ENCODE assay signal across 16 mouse cellular contexts in the genomic region with DNA sequence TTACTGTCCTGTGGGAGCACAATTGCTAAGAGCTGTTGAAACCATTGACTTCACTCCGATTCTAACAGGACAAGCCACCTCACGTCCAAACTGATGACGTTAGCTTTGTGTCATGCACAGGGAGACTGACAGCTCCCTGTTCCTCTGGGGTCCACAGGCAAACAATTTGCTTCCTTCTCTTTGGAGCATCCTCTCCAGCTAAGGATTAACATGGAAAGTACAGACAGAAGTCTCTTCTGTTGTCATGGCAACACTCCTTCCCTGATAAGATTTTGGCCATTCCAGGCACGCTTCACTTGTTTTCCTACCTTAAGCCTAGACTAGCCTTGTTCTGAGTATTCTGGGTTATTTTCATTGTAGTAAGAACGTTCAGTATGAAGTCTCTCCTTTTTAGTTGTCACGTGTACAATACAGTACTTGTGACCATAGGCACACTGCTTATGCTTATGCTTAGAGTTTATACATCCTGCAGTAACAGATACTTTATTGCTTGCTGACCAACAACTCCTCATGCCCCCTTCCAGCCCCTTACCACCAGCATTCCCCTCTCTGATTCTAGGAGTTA. TPM values are rescaled to one million over a fixed set of nuclear protein-coding genes. Genes with fewer than 3 reads are reported as not detected.
DNase-seq lines count a peak whose midpoint lies in the region; ATAC-seq lines count a peak whose summit lies in the region.
"Had no signal": no experiment of that assay in that cellular context is flagged by ENCODE, and none has a peak within 500 bp of the region (broad histone marks: within the 10 kb centered on the region; RNA-seq: fewer than 3 reads in every experiment).

No protein-coding gene starts in this region.

- no peak overlapping the region for H3K9ac ChIP-seq in forebrain, embryonic 12.5 days
- no peak overlapping the region for H3K9ac ChIP-seq in forebrain, embryonic 11.5 days (ENCODE audit: low read length)
- H3K9ac ChIP-seq in hindbrain, embryonic 14.5 days: no peak overlapping the region
- no peak overlapping the region for H3K9ac ChIP-seq in midbrain, embryonic 15.5 days
- H3K9ac ChIP-seq: heart, embryonic 15.5 days; limb, embryonic 12.5 days; liver, embryonic 15.5 days had no signal

- H3K4me3 ChIP-seq in forebrain, embryonic 12.5 days (replicated peaks): no peak overlapping the region
- no peak overlapping the region for H3K4me3 ChIP-seq in forebrain, embryonic 11.5 days (ENCODE audit: low read depth, low read length)
- no peak overlapping the region for H3K4me3 ChIP-seq in hindbrain, embryonic 14.5 days (replicated peaks; ENCODE audit: low read length)
- no peak overlapping the region for H3K4me3 ChIP-seq in midbrain, embryonic 15.5 days
- H3K4me3 ChIP-seq: heart, embryonic 15.5 days; limb, embryonic 12.5 days; liver, embryonic 15.5 days had no signal

- no peak for DNase-seq in forebrain, embryonic 11.5 days (ENCODE audit: low spot score)
- DNase-seq in R1 (ENCODE audit: low read depth, low spot score): peak; percentile 30
- DNase-seq in hindbrain, embryonic 14.5 days (ENCODE audit: low spot score): no peak
- DNase-seq in kidney, adult 9 months: no peak
- no peak for DNase-seq in spleen, postnatal 14 days (ENCODE audit: low spot score in 2 of 2)
- DNase-seq in urinary bladder, postnatal 14 days (ENCODE audit: low spot score): no peak
- DNase-seq: cerebellum, adult 9-10 months; thymus, postnatal 4 days had no signal

- H3K4me2 ChIP-seq in forebrain, embryonic 12.5 days: 0 out of 2 replicates have a peak overlapping the region, but pooled peaks have one; percentile 6
- no peak overlapping the region for H3K4me2 ChIP-seq in forebrain, embryonic 11.5 days (ENCODE audit: low read depth, low read length, severe bottlenecking)
- H3K4me2 ChIP-seq in hindbrain, embryonic 14.5 days (replicated peaks): peak overlapping the region; percentile 33
- H3K4me2 ChIP-seq in midbrain, embryonic 15.5 days: peak overlapping the region; percentile 89
- H3K4me2 ChIP-seq: heart, embryonic 15.5 days; limb, embryonic 12.5 days; liver, embryonic 15.5 days had no signal

- H3K27ac ChIP-seq in forebrain, embryonic 12.5 days: 0 out of 2 replicates have a peak overlapping the region, but pooled peaks have one; percentile 42
- H3K27ac ChIP-seq in forebrain, embryonic 11.5 days (ENCODE audit: low read depth, low read length): no peak overlapping the region
- no peak overlapping the region for H3K27ac ChIP-seq in hindbrain, embryonic 14.5 days
- peak overlapping the region; percentile 16 for H3K27ac ChIP-seq in midbrain, embryonic 15.5 days
- H3K27ac ChIP-seq: heart, embryonic 15.5 days; limb, embryonic 12.5 days; liver, embryonic 15.5 days; stomach, postnatal 0 days had no signal

- peak; percentile 54; the same call in 1 of the 2 replicates for ATAC-seq in forebrain, embryonic 12.5 days (ENCODE audit: low FRiP score)
- no peak for ATAC-seq in forebrain, embryonic 11.5 days (replicated peaks; ENCODE audit: low FRiP score)
- peak; percentile 32; the same call in 1 of the 2 replicates for ATAC-seq in hindbrain, embryonic 14.5 days (ENCODE audit: low FRiP score)
- peak; percentile 71 for ATAC-seq in midbrain, embryonic 15.5 days (replicated peaks)
- ATAC-seq: inflammation-experienced regulatory T-cells, adult 6 months had no signal

- WGBS in forebrain, embryonic 12.5 days: 49% methylated on average over 6 of the region's 6 CpGs
- 60% methylated on average over 6 of the region's 6 CpGs for WGBS in forebrain, embryonic 11.5 days
- 36% methylated on average over 6 of the region's 6 CpGs for WGBS in hindbrain, embryonic 14.5 days
- WGBS in midbrain, embryonic 15.5 days: 19% methylated on average over 6 of the region's 6 CpGs

- H3K27me3 ChIP-seq in forebrain, embryonic 12.5 days: no peaks in the 10 kb centered on the region; the same call in 1 of the 2 replicates
- no peaks in the 10 kb centered on the region for H3K27me3 ChIP-seq in forebrain, embryonic 11.5 days (ENCODE audit: control insufficient read depth, insufficient read depth, low read length)
- H3K27me3 ChIP-seq in hindbrain, embryonic 14.5 days (ENCODE audit: control insufficient read depth, insufficient read depth, low read length): no peaks in the 10 kb centered on the region
- H3K27me3 ChIP-seq in midbrain, embryonic 15.5 days (replicated peaks): no peaks in the 10 kb centered on the region
- H3K27me3 ChIP-seq: CH12.LX had no signal

- H3K4me1 ChIP-seq in forebrain, embryonic 12.5 days: peaks cover 64% of the 10 kb centered on the region
- H3K4me1 ChIP-seq in forebrain, embryonic 11.5 days (replicated peaks; ENCODE audit: control insufficient read depth, insufficient read depth, low read length): peaks cover 8% of the 10 kb centered on the region
- peaks cover 70% of the 10 kb centered on the region for H3K4me1 ChIP-seq in hindbrain, embryonic 14.5 days (replicated peaks; ENCODE audit: control insufficient read depth, insufficient read depth, low read length)
- peaks cover 70% of the 10 kb centered on the region for H3K4me1 ChIP-seq in midbrain, embryonic 15.5 days
- H3K4me1 ChIP-seq: heart, embryonic 15.5 days; limb, embryonic 12.5 days had no signal

- no peaks in the 10 kb centered on the region for H3K9me3 ChIP-seq in forebrain, embryonic 12.5 days
- H3K9me3 ChIP-seq in forebrain, embryonic 11.5 days (ENCODE audit: control insufficient read depth, low read length): no peaks in the 10 kb centered on the region
- H3K9me3 ChIP-seq in hindbrain, embryonic 14.5 days (ENCODE audit: control insufficient read depth, low read length): no peaks in the 10 kb centered on the region
- H3K9me3 ChIP-seq in midbrain, embryonic 15.5 days: no peaks in the 10 kb centered on the region
- H3K9me3 ChIP-seq: heart, embryonic 15.5 days; limb, embryonic 12.5 days; liver, embryonic 15.5 days had no signal

- peaks cover 11% of the 10 kb centered on the region for H3K36me3 ChIP-seq in forebrain, embryonic 12.5 days (replicated peaks)
- no peaks in the 10 kb centered on the region for H3K36me3 ChIP-seq in forebrain, embryonic 11.5 days (ENCODE audit: control insufficient read depth, insufficient read depth, low read length)
- H3K36me3 ChIP-seq in hindbrain, embryonic 14.5 days (replicated peaks; ENCODE audit: control insufficient read depth, insufficient read depth): no peaks in the 10 kb centered on the region
- no peaks in the 10 kb centered on the region for H3K36me3 ChIP-seq in midbrain, embryonic 15.5 days (replicated peaks)
- H3K36me3 ChIP-seq: heart, embryonic 15.5 days; limb, embryonic 12.5 days; liver, embryonic 15.5 days had no signal

RNA-seq across cellular contexts. Expression of gene Amer2, which starts 12.1 kb away (rescaled TPM):
- polyA plus RNA-seq in forebrain, embryonic 12.5 days (2016; fragmentation: Nextera tagmentation; extraction: Ambion mirVana): 37.5 and 38.6 TPM in 2 replicates
- 20.5 and 22.3 TPM in 2 replicates for polyA plus RNA-seq in forebrain, embryonic 11.5 days (2014; fragmentation: Nextera tagmentation; extraction: Ambion mirVana)
- 18.7 and 19.7 TPM in 2 replicates for polyA plus RNA-seq in hindbrain, embryonic 14.5 days (2014; fragmentation: Nextera tagmentation; extraction: Ambion mirVana)
- polyA plus RNA-seq in midbrain, embryonic 15.5 days (2015; fragmentation: Nextera tagmentation; extraction: Ambion mirVana): 31.3 and 35.0 TPM in 2 replicates
- polyA plus RNA-seq: inflammation-experienced regulatory T-cells, adult 6 months had no signal

Comparison
In these comparisons a context has a peak if more than half of its experiments do, and no peak if none do; other contexts are left out.
1. H3K27ac ChIP-seq: peak in forebrain, embryonic 12.5 days (single experiment) and midbrain, embryonic 15.5 days (single experiment); none in forebrain, embryonic 11.5 days (single experiment) and hindbrain, embryonic 14.5 days (single experiment).